Mouse (Mus musculus) adrenal gland, adult 8-10 months (tissue): Measurements from ENCODE around the gene Taf8. TPM values are rescaled to one million over a fixed set of nuclear protein-coding genes. Genes with fewer than 3 reads are reported as not detected.

Experiments
- DNase-seq: peaks from one replicate; pipeline ENCODE4 v3.0.0; 2022
- total RNA-seq, 4 experiments: library from RNA; stranded (reverse); gene quantifications; 2 replicates each; pipeline ENCODE4 v1.2.4; 2022

The Taf8 gene
- total RNA-seq, 4 experiments from 2014 or later, result 22.8 to 29.9 (median 25.9) TPM

DNA sequence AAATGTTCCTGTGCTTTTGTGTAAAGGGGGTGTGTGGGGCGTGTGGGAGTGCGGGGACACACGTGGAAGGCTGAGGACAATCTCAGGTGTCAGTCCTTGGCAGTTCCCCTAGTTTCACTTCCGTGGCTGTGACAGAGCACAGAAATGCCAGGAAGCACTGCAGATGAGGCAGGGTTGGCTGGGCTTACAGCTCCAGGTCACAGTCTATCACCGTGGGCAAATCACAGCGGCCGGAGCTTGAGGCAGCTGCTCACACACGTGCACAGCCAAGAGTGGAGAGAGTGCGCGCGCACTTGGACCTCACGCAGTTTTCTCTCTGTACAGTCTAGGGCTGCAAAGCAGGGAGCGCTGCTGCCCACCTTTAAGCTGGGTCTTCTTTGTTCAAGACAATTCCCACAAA, 43.8 kb downstream of the Taf8 start:
- DNase-seq, result no peak

DNA sequence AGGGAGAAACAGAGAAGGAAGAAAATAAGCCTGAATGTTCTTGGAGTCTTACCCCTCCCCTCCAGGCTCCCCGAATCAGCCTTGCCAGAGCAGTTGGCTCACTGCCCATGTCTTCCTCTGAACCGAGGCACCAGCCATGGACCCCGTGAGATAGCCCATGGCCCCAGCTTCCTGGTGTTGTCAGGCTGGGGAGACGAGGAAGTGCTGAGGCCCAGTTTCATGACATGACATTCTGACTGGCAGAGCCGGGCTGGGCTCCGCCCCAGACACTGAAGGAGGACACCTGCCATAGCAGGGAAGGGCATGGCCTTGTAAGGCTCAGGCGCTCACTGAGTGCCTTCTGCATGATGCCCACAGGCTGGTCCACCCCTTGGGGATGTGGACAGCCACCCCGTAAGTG, 47.4 kb downstream of the Taf8 start:
- DNase-seq, result no peak

DNA sequence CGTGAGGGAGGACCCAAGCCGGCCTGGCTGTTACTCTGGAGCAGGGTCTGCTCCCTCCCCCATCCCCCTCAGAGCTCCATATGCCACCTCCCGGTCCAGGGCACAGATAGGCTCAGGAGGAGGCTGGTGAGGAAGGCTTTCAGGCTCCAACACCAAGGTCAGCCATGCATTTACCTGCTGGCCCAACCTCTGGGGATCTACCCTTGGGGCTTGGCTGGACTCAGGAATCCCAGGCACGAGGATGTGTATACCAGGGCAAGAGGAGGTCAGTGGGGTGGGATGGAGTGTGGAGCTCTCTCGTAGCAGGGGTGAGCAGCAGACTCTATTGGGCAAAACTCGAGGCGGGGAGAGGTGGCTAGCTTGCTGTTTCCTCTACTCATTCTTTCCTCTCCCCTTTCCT, 49.2 kb downstream of the Taf8 start:
- DNase-seq, result no peak

DNA sequence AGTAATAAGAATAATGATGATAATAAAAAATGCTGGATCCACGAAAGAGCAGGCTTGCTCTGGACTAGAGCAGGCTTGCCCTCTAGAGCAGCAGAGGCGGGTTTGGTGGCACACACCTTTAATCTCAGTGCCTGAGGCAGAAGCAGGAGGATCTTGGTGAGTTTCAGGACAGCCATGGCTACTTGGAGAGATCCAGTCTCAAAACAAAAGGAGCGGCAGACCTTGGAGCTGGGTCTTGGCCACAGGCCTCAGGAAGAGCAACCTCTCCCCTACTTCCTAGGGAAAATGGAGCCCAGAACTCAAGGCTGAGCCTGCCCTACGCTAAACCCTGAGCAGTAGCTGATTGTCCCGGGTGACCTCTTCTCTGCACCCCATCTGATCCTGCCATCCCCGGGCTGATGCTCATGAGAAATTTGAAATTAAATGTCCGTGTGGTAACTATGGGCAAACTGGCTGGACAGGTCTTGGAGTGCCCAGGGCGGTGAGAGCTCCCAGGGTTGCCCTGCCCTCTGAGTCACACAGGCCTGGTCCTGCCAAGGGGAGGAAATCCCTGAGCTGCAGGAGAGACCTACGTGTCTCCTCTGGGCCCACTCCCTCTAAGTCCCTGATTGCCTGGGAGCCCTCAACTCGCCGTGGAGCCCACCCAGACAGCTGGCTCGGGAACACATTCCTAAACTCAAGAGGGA, 51.1 kb downstream of the Taf8 start:
- no peak for DNase-seq

DNA sequence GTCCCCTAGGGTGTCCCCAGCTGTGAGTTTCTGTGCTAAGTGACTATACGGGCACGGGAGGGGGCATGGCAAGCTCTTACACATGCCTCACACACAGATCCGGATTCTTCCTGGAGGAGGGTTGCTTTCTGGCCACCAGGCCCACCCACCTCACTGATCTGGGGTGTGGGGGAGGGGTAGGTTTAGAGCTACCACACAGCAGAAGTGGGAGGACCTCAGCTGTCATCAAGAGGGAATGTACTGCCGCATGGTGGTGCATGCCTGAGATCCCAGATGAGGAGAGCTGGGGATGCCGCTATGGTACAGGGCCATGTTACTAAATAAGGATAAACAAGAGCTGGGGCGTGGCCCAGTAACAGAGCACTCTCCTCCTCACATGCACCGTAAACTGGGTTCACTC, 51.9 kb downstream of the Taf8 start:
- DNase-seq, result no peak

DNA sequence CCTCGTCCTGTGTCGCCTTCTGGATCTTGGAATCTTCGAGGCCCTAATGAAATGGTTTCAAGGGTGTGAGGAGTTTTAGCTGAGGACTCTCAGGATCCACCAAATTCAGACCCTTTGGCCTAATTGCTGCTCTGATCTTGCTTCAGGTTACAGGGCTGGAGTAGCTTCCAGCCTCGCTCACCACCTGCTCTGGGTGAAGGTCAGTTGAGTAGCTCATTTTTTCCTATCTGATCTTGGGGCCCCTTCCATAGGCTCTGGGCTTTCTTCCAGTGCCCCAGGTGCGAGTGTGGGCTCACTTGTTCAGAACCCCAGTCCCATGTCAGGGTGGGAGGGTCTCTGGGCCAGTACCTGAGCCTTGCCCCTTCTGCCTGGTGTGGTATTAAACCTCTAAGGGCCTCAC, 52.7 kb downstream of the Taf8 start:
- DNase-seq, result no peak

DNA sequence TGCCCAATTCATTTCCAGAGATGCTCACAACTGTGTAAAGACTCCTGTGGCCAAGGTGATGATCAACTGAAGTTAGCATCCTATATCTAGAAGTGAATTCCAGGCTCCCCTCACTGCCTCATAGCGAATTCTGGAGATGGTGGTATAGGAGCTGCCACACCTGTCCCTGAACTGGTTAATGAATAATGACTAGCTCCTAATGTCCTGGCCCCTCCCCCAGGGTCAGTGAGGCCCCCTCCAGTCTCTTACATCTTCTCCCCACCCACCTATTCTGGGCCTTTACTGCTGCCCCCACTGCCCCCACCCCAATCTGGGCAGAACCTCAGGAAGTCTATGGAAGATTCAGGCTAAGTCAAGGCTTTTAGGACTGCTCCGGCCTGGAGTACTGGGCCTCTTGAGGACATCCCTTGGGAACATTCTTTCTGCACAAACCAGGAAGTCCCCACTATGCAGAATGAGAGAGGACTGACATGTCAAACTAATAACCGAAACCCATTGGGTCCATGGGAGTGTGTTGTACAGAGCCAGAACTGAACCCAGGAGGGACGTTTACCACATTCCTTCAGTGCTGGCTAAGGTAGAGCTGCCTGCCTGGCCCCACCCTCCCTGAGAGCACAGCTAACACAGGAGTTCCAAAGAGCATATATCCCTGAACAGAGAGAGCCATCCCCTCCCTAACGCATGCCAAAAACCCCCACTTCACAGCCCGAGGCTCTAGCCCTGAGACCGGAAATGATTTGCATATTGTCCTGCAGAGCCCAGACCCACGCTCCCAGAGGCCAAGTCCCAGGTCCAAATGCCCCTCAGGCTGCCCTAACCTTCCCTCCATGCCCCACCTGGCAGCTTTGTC, 53.3 kb downstream of the Taf8 start:
- DNase-seq, result no peak

DNA sequence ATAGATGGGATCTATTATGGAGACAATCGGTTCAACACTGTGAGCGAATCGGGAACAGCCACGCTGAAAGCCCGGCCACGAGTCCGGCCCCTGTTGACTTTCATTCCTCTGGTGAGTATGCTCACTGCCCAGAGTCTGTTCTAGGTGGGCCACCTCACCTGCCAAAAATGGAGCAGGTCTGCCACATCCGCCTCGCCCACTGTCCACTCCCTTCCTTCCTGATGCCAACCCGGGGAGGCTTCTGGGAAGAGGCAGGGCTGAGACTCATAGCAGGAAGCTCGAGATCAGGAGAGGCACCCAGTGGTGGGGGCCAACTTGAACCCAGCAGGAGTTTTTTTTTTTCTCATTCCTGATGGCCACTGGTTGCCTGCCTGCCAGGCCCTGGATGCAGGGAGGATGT, 55.5 kb downstream of the Taf8 start:
- no peak for DNase-seq

DNA sequence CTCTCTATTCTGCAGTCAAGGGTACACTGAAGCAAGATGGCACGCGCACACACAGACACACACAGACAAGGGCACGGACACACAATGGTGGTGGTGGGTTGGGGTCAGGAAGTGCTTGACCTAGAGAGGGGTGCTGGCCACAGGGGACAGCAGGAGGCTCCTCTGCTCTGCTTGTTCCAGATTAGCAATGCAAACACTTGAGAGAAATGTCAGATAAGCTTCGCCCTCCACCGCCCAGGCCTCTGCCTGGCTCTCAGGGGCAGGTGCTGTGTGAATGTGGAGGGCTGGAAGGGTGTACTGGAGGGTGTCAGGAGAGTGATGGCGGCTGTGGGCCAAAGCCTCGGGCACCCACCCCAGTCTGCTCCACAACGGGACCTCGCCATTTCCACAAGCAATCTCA, 56.1 kb downstream of the Taf8 start:
- no peak for DNase-seq

DNA sequence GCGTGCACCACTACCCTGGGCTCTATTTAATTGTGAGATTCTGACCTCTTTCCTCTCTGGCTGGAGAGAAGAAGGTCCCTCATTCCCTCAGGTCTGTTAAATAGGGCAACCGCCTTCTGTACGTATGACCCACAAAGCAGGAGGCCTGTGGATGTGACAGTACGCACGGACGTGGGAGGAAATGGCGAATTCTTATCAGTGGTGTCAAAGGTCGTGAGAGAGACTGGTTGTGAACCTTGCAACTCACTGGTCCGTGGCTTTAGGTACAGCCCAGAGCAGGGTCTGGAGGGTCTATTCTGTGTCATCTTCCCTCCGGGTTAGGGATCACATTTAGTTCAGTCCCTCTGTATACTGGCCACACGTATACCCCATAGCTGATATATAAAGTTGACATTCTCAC, 56.6 kb downstream of the Taf8 start:
- no peak for DNase-seq

DNA sequence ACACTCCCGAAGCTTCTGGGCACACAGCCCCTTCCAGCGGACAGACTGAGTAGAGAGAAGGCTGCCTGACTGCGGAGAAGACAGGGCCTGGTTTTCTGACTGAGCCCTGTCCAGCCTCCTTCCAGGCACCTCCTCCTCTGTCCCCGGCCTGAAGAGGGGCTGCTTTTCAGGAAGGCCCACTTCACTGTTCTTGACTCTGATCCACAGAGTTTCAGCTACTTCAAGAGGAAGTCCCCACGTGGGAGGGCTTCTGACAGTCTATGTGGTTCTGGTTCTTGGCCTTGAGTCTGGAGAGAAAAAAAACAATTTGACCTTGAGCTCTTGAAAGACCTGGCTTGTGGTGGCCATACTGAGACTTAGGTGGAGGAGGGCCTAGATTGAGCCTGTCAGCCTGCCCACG, 58.0 kb downstream of the Taf8 start:
- DNase-seq, result no peak

DNA sequence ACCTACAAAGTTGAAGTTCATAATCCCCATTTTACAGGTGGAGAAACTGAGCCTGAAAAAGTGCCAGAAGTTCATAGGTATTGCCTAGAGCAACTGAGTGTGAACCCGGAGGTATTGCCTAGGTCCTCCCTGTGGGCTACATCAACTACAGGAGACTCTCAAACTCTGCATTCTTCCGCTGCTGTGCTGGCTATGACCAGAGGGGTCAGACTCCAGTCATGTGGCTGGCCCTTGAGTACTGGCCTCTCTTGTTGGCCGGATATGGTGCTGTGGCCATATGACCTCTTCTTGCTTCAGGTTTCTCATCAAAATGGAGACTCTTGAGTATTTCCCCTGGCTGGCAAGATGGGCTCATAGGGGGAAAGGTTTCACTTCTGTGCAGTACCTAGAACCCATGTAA, 59.8 kb downstream of the Taf8 start:
- DNase-seq, result no peak

DNA sequence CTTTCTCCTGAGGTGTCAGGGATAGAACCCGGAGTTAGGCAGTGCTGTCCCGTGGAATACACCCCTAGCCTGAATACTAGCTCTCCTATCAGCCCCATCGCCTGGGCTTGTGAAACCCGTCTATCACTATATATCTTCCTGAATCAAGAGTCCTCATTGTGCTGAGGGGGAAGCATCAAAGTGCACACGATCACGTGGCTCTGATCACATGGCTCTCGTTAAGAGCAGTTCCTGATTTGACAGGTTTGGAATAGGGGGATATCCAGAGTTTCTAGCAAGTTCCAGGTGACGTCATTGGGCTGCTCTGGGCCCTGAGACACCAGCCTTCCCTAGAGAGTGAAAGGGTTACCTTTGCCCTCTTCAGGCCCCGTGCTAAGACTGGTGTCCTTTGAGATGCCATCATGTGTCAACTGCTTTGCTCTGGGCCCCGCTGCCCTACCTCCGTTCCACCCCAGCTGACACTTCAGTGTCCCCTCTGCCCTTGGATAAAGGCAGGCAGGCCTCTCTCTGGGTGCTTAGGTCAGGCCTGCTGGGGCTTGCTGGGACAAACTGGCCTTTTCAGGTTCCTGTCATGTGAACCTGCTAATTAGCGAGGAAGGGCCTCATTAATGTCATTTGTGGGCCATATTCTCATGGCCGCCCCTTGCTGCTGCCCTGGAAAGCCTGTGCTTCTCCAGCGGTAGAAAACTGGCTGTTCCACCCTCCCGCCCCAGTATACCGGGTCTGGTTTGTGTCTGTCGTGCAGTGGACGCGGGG, 60.6 kb downstream of the Taf8 start:
- DNase-seq, result no peak

DNA sequence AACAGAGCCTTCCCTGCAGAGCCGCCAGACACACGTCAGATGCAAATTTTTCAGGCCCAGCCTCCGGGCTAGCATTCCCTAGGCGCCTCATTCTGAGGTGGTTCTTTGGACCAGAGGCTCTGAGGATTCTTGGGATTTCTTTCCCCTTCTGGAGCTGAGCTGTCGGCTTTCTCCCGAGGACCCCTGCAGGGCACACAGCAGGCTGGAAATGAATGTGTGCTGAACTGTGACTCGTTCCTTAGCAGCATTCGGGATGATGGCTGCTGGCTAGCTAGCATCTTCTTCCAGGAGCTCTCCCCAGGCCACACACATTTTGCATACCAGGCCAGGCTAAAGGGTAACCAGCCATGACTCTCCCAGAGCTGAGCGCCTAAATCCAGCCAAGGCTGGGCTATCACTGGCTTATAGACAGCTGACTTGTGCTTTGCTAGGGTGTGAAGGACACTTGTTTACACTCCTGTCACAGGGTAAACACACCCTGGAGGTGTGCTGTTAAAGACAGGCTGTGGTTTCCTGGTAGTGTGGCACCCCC, 61.7 kb downstream of the Taf8 start:
- DNase-seq, result no peak

DNA sequence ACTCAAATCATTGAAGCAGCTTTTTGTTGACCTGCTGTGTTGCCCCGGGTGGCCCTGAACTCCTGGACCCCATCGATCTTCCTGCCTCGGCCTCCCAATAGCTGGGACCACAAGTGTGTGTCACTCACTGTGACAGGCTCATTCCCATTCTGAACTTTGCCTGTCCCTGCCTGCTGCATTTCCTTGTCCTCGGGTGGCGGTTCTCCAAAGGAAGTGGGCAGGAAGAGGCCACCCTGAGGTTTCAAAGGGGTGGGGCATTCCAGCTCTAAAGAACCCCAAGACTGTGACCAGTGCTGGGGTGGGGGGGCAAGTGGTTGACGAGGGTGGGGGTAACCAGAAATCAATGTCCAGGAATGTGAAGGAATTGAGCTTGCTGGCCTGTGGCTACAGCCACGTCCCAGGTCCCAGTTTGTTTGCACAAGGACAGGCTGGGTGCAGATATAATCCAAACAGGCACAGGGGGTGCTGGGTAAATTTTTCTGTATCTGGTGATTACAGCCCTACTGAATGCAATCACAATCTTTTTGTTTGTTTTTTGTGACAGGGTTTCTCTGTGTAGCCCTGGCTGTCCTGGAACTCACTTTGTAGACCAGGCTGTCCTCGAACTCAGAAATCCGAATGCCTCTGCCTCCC, 62.6 kb downstream of the Taf8 start:
- DNase-seq, result no peak

DNA sequence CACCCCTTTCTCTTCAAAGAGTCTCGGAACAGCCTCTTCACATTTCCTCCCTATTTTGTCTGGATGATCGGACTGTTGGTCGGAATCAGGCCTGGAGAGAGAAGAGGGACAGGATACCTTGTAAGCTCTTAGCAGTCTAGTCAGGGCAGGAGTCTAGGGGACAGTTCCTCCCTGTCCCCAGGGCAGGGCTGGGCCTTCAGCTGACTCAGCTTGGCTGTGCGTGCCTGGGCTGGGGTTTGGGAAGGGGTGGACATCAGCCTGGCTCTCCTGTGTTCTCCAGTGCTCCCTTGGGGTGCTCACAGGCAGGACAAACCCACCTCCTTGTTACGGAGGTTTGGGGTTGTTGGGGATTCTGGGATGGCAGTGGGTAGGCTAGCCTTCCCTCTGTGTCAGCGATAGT, 63.5 kb downstream of the Taf8 start:
- no peak for DNase-seq

DNA sequence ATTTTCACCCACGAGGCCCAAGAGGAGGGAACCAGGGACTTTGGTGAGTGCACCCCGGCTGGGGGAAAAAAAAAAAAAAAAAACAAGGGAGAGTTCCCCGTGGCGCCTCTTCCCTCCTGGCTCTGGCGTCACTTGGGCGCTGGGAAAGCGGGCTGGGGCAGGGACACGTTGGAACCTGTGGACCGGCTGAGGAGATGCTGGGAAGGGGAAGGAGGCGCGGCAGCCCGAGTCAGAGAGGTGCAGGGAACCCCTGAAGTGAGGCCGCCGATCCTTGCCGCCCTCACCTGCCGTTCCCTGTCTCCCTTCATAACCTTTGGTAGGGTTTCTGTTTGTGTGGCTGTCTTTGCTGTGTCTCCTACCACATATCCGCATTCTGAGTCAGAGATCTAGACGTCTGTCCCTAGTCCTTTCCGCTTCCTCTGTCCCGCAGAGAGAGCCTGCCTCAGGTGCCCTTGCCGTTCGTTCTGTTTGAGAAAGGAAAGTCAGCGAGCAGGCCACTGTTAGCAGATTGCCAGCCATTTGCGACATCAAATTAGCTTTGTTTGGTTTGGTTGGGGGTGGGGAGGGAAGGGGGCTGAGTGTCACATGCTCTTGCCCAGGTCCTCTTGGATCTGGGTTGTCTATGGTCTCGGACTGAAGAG, 65.1 kb downstream of the Taf8 start, which contains the start of gene 1700001C19Rik:
Gene 1700001C19Rik (minus strand): TSS at position 470 of the 641 bp plus-strand sequence.
- no peak for DNase-seq

DNA sequence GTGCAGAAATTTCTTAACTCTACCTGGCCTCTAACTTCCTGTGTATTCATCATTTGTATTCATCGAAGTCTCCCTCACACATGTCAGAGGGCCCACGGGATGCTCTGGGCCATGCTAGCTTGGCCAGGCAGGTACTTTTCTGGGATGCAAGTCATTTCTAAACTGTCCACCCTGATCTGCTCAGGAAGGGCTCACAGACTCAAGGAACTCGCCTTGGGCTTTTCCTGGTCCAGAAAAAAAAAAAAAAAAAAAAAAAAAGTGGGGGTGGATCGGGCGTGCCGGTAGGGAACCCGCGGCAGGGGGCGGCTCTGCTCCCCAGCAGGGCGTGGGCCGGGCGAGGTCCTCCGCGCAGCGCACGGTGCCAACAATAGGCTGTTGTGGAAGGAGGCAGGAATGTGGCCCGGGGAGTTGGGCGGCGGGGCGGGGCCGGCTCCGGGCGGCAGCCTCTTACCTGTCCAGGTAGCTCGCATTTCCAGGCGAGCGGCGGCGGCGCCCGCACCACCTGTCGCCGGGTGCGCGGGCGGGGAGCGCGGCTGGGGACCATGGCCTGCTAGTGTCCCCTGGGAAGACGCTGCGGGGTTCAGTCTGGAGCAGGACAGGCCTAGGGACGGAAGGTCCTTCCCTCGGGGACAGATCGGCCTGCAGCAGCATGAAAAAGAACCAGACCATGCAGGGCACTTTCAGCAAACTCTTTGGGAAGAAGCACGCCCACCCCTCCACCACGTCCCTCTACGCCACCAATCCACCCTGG, 65.8 kb downstream of the Taf8 start, which contains the start of gene AI661453:
Gene AI661453 (plus strand): TSS at position 460 of the 751 bp plus-strand sequence.
- DNase-seq, result no peak
